Mouse (Mus musculus): ENCODE results near the gene Mbnl1.

Mbnl1 gene

DNA sequence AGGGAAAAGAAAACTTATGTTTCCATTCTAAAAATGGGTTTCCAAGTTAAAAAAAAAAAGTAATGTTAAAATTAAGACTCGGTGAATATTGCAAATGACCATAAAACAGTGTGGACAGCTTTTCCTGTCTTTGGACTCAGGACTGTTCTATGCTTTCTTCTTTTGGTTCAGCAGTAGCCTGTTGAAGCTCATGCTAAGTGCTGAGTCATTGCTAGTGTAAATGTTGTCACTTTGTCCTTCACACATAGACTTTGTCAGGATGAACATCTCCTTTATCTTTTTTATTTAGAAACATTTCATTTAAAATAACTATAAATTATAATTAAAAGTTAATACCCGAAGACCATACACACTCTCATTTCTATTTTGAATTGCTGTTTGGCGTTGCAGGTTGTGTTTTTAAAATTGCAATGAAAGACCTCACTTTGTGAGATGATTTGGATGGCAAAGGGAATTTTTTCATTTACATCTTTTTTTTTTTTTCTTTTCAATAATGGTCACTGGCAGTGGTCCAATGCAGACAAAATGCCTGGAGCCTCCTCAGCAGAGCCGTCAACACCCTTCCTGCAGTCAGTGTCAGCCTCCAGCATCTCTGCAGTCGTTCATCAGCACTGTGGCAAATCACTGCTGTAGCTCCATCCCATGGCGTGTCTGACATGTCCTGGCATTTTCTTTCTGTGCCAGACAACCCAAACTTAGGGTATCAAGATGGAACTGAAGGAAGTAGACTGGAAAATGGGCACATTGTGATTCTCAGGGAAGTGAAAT, 96.4 kb downstream of the Mbnl1 start:
- in situ Hi-C loops (cut with MseI, MboI): no loop called here

DNA sequence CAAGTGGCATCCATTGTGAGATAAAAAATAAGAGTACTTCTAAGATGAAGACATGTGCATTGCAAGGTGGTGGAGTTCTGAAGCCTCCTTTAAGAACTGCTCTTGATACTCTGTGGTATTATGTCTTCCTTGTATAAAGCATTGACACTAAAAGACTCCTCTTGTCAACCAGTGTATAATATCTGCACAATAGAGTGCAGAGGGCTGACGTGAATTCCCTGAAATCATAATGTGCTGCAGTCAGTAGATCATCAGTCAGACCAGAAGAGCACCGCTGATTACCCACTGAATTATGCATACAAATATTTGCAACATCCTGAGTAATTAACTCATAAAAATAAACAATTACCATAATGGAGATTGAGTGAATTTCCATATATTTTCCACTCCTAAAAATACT, 97.2 kb downstream of the Mbnl1 start:
- in situ Hi-C loops (cut with MseI, MboI): no loop called here

- in situ Hi-C loops (cut with MseI, MboI): no loop called here
Measured at GRCm38 (mm10) chr3:60570491-60571022, 97.9 kb downstream of the Mbnl1 start.

DNA sequence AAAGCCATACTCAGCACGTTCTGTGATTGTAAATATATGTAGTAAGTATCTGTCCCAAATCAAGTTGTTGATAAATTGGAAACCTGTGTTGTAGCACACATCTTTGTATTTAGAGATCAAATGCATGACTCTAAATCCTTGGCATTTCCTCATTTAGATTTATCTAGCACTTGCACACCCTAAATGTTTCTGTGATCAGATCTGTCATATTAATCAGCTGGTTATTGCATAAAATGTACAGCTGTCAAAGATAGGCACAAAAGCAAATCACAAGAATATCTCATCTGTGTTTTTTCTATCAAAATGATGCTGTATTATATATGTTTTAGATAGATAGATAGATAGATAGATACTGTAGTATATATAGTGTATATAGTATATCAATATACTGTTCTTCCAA, 98.9 kb downstream of the Mbnl1 start:
- in situ Hi-C loops (cut with MseI, MboI): no loop called here

GRCm38 (mm10) chr3:60574199-60574598, 101.6 kb downstream of the Mbnl1 start:
- in situ Hi-C loops (cut with MseI, MboI): no loop called here

DNA sequence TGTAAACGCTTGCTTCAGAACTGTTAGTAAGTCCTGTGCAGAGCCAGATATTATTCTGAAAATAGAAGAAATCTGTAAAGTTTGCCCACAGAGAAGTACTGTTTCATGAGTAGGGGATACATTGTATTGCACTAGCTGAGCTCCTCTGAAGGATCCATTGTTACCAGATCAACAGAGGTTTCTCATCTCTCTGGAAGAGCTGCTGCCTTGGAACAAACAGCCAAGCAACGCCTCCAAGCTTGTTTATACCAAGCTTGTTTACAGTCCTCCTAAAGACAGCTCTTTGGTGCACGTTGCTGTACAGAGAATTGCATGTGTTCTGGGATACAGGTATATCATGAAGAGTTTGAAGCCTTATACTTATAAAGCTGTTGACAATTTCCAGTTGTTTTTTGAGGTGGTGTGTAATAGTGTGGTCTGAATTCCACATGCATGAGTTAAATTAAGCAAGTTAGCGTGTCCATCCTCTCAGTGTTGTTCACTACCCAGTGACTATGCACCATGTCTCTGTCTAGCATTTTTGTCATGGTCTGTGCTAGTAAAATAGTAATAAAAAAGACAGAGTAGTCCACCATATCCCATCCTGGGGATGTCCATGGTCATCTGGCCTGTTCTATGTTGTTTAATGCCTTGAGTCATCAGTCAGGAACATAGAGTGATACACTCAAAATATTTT, 102.4 kb downstream of the Mbnl1 start:
- in situ Hi-C loops (cut with MseI, MboI): no loop called here

- in situ Hi-C loops (cut with MseI, MboI): no loop called here
Measured at GRCm38 (mm10) chr3:60575945-60576344, 103.3 kb downstream of the Mbnl1 start.

DNA sequence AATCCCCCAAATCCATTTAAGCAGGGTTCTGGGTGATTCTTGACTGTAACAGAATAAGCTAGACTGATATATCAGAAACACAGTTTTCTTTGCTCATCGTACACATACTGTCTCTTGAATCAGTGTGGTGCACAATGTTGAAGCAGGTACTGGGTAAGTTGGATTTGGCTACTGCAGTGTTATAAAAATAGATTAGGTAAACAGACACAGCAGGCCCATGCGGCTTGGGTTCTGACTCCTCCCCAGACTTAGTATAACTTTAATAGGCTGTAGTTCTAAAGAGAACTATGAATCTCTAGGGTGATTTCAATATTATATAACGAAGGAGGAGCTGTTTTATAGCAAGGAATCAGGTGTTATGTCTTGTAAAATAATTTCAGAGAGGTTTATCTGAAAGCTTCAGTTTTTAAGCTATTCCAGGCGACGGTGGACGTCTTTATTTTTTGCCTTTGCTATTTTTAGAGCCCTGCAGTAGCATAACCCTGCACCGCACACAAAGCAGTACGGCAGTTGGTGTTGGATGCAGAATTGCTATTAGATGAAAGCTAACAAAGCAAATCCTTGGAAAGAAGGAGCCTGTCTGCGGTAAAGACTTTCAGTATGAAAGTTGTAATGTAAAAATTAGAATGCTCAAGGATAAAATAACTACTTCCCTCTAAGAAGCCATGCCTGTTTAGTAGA, 103.9 kb downstream of the Mbnl1 start:
- in situ Hi-C loops (cut with MseI, MboI): no loop called here

GRCm38 (mm10) chr3:60579880-60580279, 107.2 kb downstream of the Mbnl1 start:
- in situ Hi-C loops (cut with MseI, MboI): no loop called here

DNA sequence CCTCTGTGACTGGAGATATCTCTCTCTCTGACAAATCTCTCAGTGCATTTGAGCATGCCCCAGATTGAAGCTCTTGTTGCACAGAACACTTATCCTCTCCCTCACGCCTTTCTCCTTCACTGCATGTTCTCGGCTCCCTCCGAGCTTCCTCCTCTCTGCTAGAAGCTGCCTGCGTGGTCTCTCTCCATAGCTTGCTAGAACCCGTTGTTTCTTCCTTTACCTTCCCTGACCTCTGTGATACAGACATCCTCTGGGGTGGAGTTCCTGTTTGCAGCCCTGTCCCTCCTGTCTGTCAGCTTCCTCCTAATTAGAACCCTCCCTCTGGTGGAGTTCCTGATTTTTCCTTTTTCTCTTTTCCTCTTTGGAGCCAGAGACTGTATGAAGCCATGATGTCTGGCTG, 108.1 kb downstream of the Mbnl1 start:
- in situ Hi-C loops (cut with MseI, MboI): no loop called here

- in situ Hi-C loops (cut with MseI, MboI): no loop called here
Measured at GRCm38 (mm10) chr3:60582154-60582553, 109.5 kb downstream of the Mbnl1 start.

DNA sequence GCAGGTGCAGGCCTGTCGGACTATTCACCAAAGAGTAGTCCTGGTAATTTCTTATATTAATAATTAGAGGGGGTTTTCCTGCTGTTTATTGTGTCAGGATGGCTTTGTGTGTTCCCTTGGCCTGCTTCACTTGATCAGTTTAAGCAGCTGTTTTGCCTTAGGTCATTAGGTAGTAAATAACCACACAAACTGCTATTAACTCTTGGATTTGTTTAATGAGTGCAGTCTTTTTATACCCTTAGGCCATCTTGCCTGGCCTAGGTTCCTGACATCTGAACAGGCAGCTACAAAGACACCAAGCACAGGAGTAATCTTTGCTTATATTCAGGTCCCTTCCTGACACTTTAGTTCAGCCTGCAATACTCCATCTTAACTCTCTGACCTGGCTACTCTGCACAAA, 110.0 kb downstream of the Mbnl1 start:
- in situ Hi-C loops (cut with MseI, MboI): no loop called here

DNA sequence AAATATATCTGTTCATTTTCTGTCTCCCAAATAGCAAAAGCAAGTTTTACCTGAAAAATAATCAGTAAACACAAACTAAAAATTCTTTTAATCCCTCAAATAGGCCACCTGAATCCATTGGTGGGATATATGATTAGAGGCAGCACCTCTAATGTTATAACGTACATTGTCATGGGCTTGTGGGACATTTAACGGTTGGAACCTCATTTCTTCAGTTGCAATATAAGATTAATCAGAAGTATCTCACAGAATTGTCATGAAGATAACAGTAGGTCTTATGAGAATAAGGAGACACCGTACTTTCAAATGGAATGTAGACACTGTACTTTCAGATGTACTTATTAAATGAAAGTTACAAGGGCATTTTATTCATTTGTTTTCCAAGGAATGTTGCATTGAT, 112.1 kb downstream of the Mbnl1 start:
- in situ Hi-C loops (cut with MseI, MboI): no loop called here

GRCm38 (mm10) chr3:60586046-60586445, 113.4 kb downstream of the Mbnl1 start:
- in situ Hi-C loops (cut with MseI, MboI): no loop called here

GRCm38 (mm10) chr3:60587149-60587548, 114.5 kb downstream of the Mbnl1 start:
- in situ Hi-C loops (cut with MseI, MboI): no loop called here

GRCm38 (mm10) chr3:60589361-60589760, 116.7 kb downstream of the Mbnl1 start:
- in situ Hi-C loops (cut with MseI, MboI): no loop called here

DNA sequence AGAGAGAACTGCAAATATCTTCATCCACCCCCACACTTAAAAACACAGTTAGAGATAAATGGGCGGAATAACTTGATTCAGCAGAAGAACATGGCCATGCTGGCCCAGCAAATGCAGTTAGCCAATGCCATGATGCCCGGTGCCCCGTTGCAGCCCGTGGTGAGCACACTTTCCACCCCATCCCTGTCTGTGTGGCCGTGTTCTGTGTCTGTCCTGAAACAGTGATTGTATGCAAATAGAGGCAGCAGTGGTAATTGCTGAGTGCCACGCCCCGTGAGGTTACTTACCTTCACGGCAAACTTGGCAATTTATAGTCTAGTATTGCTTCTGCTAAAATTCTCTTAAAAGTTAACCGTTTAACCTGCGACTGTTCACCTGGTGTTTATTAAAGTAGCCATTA, 123.0 kb downstream of the Mbnl1 start:
- in situ Hi-C loops (cut with MseI, MboI): no loop called here

- in situ Hi-C loops (cut with MseI, MboI): no loop called here
Measured at GRCm38 (mm10) chr3:60596985-60597384, 124.4 kb downstream of the Mbnl1 start.

- in situ Hi-C loops (cut with MseI, MboI): no loop called here
Measured at GRCm38 (mm10) chr3:60601686-60602085, 129.1 kb downstream of the Mbnl1 start.

GRCm38 (mm10) chr3:60602923-60603549, 130.4 kb downstream of the Mbnl1 start:
- in situ Hi-C loops (cut with MseI, MboI): no loop called here

GRCm38 (mm10) chr3:60603637-60604036, 131.0 kb downstream of the Mbnl1 start:
- in situ Hi-C loops (cut with MseI, MboI): no loop called here

DNA sequence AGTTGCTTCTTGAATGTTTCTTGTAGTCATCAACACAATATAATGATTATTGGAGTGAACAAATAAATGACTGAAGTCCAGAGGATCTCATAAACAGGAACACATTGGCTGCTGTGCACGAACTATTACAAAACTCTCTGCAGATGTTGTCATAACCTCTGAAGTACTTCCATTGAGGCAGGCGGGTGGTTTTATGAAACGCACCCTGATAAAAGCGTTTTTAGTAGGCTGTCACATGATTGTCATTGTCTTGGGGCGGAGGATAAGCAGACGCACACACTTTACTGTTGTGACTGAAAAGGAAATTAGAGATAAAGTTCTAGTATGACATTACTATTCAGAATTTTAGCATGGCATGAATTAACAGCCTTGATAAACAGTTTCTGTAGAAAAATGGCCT, 131.6 kb downstream of the Mbnl1 start:
- in situ Hi-C loops (cut with MseI, MboI): no loop called here
